Mouse (Mus musculus) liver, embryonic 11.5 days (tissue): ENCODE results near the gene Slit3. TPM values are rescaled to one million over a fixed set of nuclear protein-coding genes. Genes with fewer than 3 reads are reported as not detected.

Source experiments
- ATAC-seq: fragments of 200-750 bp; cut with Nextera tagmentation; replicated peaks from 2 replicates; pipeline ENCODE4 v1.8.0; 2017; ENCODE audit warnings: moderate number of reproducible peaks, mild to moderate bottlenecking, moderate TSS enrichment, moderate library complexity; ENCODE audit not compliant: low FRiP score
- DNase-seq: peaks from one replicate; pipeline ENCODE4 v3.0.0-alpha.2; 2017; ENCODE audit warnings: low spot score
- H3K27ac ChIP-seq: fragments of 300-500 bp; sonication (generic); 2 replicates; pipeline ENCODE4 v1.5.1; 2014; ENCODE audit warnings: mild to moderate bottlenecking, low read depth, low read length, control low read depth
- H3K27me3 ChIP-seq: fragments of 300-500 bp; sonication (generic); replicated peaks from 2 replicates; pipeline ENCODE4 v1.6.1; 2014; ENCODE audit warnings: low read length, mixed read lengths; ENCODE audit not compliant: control insufficient read depth, insufficient read depth
- H3K36me3 ChIP-seq: fragments of 300-500 bp; sonication (generic); 2 replicates; pipeline ENCODE4 v1.6.1; 2014; ENCODE audit warnings: mild to moderate bottlenecking, low read length, moderate library complexity, mixed read lengths; ENCODE audit not compliant: control insufficient read depth, insufficient read depth
- H3K4me1 ChIP-seq: fragments of 300-500 bp; sonication (generic); replicated peaks from 2 replicates; pipeline ENCODE4 v1.6.1; 2014; ENCODE audit warnings: low read length, mixed read lengths; ENCODE audit not compliant: control insufficient read depth, insufficient read depth
- H3K4me2 ChIP-seq: fragments of 300-500 bp; sonication (generic); 2 replicates; pipeline ENCODE4 v1.6.1; 2014; ENCODE audit warnings: mild to moderate bottlenecking, control low read depth, moderate library complexity
- H3K4me3 ChIP-seq: fragments of 300-500 bp; sonication (generic); 2 replicates; pipeline ENCODE4 v1.5.1; 2014; ENCODE audit warnings: low read depth, low read length, control low read depth
- H3K9ac ChIP-seq: fragments of 300-500 bp; sonication (generic); 2 replicates; pipeline ENCODE4 v1.6.1; 2014; ENCODE audit warnings: low read depth, low read length, control low read depth
- H3K9me3 ChIP-seq: fragments of 300-500 bp; sonication (generic); 2 replicates; pipeline ENCODE4 v1.6.1; 2016; ENCODE audit warnings: low read length, inconsistent platforms, mixed read lengths; ENCODE audit not compliant: control insufficient read depth
- WGBS: fragments of 180-500 bp; shearing (Covaris S2); extraction: QIAGEN DNeasy Blood & Tissue Kit; methylation state at CpG from one replicate; pipeline ENCODE4 v1.1.7; 2014; 5-methylcytosine and 5-hydroxymethylcytosine counted together
- polyA plus RNA-seq: library from polyadenylated mRNA; unstranded; fragments of >200 nt; fragmentation: Nextera tagmentation; extraction: Ambion mirVana; gene quantifications from 2 replicates; pipeline ENCODE4 v1.2.1, GENCODE M21; 2014

Gene Slit3
- polyA plus RNA-seq, 1 experiment from 2014 or later, result 6.8 TPM

GRCm38 (mm10) chr11:35325131-35325995 lies 204.3 kb downstream of the Slit3 start:
- DNase-seq (no peak), ATAC-seq (no peak)
- Histone ChIP-seq H3K9me3 (no peaks in the 10 kb centered on the region), H3K4me1 (no peaks in the 10 kb centered on the region), H3K4me3 (no peak overlapping the region), H3K9ac (no peak overlapping the region), H3K27ac (no peak overlapping the region), H3K27me3 (no peaks in the 10 kb centered on the region), H3K36me3 (no peaks in the 10 kb centered on the region), H3K4me2 (no peak overlapping the region)
- WGBS, result 40% methylated on average over 10 of the region's 10 CpGs

- no peaks in the 10 kb centered on the region for H3K36me3 ChIP-seq
- WGBS, result 18% methylated on average over 3 of the region's 3 CpGs
- ATAC-seq (no peak), DNase-seq (no peak)
- H3K4me2 ChIP-seq, result no peak overlapping the region
- H3K27me3 ChIP-seq, result no peaks in the 10 kb centered on the region
- no peak overlapping the region for H3K9ac ChIP-seq
- H3K4me1 ChIP-seq, result no peaks in the 10 kb centered on the region
- H3K9me3 ChIP-seq, result no peaks in the 10 kb centered on the region
- no peak overlapping the region for H3K27ac ChIP-seq
- no peak overlapping the region for H3K4me3 ChIP-seq
Measured at GRCm38 (mm10) chr11:35326346-35326745, 205.3 kb downstream of the Slit3 start.

- Histone ChIP-seq H3K27ac (no peak overlapping the region), H3K9ac (no peak overlapping the region), H3K4me3 (no peak overlapping the region), H3K36me3 (no peaks in the 10 kb centered on the region), H3K4me1 (no peaks in the 10 kb centered on the region), H3K9me3 (no peaks in the 10 kb centered on the region), H3K4me2 (no peak overlapping the region), H3K27me3 (no peaks in the 10 kb centered on the region)
- no peak for ATAC-seq
- WGBS, result 76% methylated on average over 1 of the region's 1 CpGs
- DNase-seq, result no peak
Measured at GRCm38 (mm10) chr11:35327899-35328298, 206.9 kb downstream of the Slit3 start.

GRCm38 (mm10) chr11:35331476-35331875 lies 210.5 kb downstream of the Slit3 start:
- WGBS, result 72% methylated on average over 3 of the region's 3 CpGs
- DNase-seq, result no peak
- ATAC-seq, result no peak
- Histone ChIP-seq H3K4me3 (no peak overlapping the region), H3K27ac (no peak overlapping the region), H3K9ac (no peak overlapping the region), H3K9me3 (no peaks in the 10 kb centered on the region), H3K36me3 (no peaks in the 10 kb centered on the region), H3K4me2 (no peak overlapping the region), H3K27me3 (no peaks in the 10 kb centered on the region; the same call in 1 of the 2 replicates), H3K4me1 (no peaks in the 10 kb centered on the region)

- ATAC-seq (no peak), DNase-seq (no peak)
- no peak overlapping the region for H3K9ac ChIP-seq
- H3K4me3 ChIP-seq, result no peak overlapping the region
- 78% methylated on average over 8 of the region's 8 CpGs for whole genome bisulfite sequencing
- H3K36me3 ChIP-seq, result no peaks in the 10 kb centered on the region
- no peaks in the 10 kb centered on the region for H3K4me1 ChIP-seq
- H3K27ac ChIP-seq, result no peak overlapping the region
- H3K9me3 ChIP-seq, result no peaks in the 10 kb centered on the region
- H3K4me2 ChIP-seq, result no peak overlapping the region
- H3K27me3 ChIP-seq, result no peaks in the 10 kb centered on the region; the same call in 1 of the 2 replicates
Measured at GRCm38 (mm10) chr11:35336558-35336957, 215.5 kb downstream of the Slit3 start.

GRCm38 (mm10) chr11:35337493-35337892 lies 216.5 kb downstream of the Slit3 start:
- no peaks in the 10 kb centered on the region for H3K4me1 ChIP-seq
- no peak overlapping the region for H3K9ac ChIP-seq
- H3K4me2 ChIP-seq, result no peak overlapping the region
- 75% methylated on average over 8 of the region's 8 CpGs for WGBS
- DNase-seq (no peak), ATAC-seq (no peak)
- H3K4me3 ChIP-seq, result no peak overlapping the region
- no peaks in the 10 kb centered on the region for H3K9me3 ChIP-seq
- H3K27ac ChIP-seq, result no peak overlapping the region
- H3K27me3 ChIP-seq, result no peaks in the 10 kb centered on the region; the same call in 1 of the 2 replicates
- no peaks in the 10 kb centered on the region for H3K36me3 ChIP-seq

GRCm38 (mm10) chr11:35337927-35338819 lies 217.1 kb downstream of the Slit3 start:
- Histone ChIP-seq H3K9ac (no peak overlapping the region), H3K27ac (no peak overlapping the region), H3K36me3 (no peaks in the 10 kb centered on the region), H3K4me2 (no peak overlapping the region), H3K4me3 (no peak overlapping the region), H3K27me3 (no peaks in the 10 kb centered on the region; the same call in 1 of the 2 replicates), H3K9me3 (no peaks in the 10 kb centered on the region), H3K4me1 (no peaks in the 10 kb centered on the region)
- ATAC-seq (no peak), DNase-seq (no peak)
- 83% methylated on average over 19 of the region's 19 CpGs for WGBS

- DNase-seq (no peak), ATAC-seq (no peak)
- 53% methylated on average over 6 of the region's 6 CpGs for WGBS
- H3K27ac ChIP-seq, result no peak overlapping the region
- H3K9ac ChIP-seq, result no peak overlapping the region
- H3K27me3 ChIP-seq, result no peaks in the 10 kb centered on the region
- H3K9me3 ChIP-seq, result no peaks in the 10 kb centered on the region
- no peak overlapping the region for H3K4me2 ChIP-seq
- no peaks in the 10 kb centered on the region for H3K36me3 ChIP-seq
- no peak overlapping the region for H3K4me3 ChIP-seq
- H3K4me1 ChIP-seq, result no peaks in the 10 kb centered on the region
Measured at GRCm38 (mm10) chr11:35340752-35341151, 219.7 kb downstream of the Slit3 start.
